Mouse (Mus musculus): ENCODE data around the gene Gm815.

Gm815 gene

DNA sequence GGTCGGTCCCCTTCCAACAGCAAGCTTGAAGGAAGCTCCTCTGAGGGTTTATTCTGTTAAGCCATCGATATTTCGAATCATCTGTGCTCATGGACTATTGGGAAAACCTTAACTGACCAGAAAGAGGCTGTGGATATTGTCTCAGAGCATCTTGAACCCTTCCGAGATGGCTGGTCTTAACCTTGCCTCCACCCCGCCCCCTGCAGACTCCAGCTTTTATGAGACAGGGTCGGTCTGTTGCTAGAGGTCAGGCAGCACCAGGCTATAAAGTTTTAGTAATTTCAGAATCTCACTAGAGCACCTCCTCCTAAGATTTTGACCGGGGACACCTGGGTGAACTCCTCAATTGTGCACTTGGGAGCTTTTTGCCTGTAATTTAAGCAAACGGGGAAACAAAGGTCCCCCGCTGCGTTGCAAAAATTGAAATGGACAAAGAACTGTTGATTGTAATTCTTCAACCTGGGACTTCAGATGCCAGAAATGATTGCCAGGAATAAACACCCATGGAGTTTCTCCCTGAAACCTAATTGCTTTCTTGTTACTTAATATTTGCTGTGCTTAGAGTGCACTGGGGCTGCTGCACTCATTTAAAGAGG, 8.4 kb upstream of the Gm815 start:
- in situ Hi-C loops (cut with MboI, MseI) = no loop called here

DNA sequence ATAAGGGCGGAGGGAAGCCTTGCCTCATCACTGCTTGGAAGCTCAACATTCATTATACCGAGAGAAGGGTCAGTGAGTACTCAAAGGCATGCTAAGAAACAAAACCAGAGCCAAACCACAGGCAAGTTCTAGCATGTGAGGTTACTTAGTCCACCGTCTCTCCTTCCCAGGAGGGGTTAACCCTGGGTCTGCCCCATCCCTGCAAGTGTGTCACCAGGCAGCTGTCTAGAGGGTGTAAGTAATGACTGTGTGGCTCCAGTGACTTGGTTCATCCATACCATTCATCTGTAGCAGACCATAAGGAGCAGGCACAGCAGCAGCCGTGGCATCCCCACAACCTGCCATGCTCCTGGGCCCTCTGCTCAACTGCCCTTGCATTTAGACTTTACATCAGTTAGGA, 5.8 kb upstream of the Gm815 start:
- in situ Hi-C loops (cut with MboI, MseI) = no loop called here

DNA sequence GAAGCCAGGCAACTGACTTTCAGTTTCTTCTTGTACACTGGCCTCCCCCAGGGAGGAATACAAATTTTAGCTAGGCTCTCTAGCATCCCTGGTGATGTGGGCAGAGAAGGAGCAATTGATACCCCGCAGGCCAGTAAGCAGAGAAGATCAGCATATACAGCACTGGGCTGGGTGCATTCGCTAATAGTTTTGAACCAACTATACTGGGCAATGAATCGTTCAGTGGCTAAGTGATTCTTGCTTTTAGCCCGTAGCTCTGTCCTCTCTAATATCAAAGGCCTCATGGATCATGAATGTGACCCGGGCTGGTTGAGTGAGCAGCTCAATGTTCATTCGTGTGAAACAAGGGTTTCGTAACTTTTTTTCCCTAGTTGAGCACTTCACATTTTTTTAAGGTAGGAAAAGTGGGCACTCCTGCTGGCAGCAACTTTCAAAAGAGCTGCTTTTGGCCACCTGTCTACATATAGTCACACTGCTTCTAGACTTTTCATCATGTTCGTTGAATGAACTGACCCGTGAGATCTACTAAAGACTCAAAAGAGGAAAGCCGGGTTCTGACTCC, 3.7 kb upstream of the Gm815 start:
- in situ Hi-C loops (cut with MboI, MseI) = no loop called here

DNA sequence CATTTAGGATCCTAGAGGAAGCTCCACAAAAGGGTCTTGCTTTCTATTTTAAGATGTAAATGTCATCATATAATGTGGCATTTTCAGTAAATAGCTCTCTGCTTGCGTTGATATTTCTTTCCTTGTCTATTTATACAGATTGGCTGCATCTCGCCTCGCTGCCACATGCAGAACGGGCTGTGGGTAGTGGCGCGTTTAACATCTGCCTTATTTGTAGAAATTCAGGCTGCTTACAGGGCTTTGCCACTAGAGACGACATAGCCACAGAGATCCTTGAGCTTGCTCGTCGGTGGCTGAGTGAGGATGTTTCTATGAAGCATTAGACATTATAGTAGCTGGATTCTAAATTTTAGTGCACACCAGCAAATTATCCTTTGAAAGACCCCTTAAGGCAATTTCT, 2.5 kb downstream of the Gm815 start:
- in situ Hi-C loops (cut with MboI, MseI) = no loop called here

DNA sequence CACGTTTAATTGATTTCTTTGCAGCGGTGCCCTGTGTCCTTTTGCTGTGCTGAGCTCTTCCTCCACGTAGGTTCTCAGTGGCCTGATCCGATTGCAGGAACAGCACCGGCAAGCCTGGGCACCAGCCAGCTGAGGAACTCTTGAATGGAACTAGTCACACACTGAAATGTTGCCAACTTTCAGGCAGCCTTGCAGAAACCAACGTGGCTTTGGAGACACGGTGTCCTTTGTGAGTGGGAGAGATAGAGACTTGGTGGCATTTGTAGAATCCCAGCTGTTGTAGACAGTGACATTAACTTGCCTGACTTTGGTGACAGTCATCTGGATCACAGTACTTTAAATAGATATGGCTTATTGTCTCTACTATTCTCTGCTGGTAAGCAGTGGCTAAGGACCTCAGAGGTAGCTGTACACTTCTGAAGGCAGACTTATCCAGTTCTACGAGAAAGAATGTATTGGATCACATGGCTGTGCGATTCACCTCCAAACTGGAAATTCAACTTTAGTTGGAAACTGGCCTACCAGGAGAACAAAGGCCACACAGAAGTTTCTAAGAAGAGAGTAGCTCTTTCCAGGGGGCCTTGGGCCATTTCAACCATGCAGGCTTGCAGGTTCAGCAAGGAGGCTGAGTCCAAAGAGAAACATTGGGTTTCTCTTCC, 5.8 kb downstream of the Gm815 start:
- in situ Hi-C loops (cut with MboI, MseI) = no loop called here

DNA sequence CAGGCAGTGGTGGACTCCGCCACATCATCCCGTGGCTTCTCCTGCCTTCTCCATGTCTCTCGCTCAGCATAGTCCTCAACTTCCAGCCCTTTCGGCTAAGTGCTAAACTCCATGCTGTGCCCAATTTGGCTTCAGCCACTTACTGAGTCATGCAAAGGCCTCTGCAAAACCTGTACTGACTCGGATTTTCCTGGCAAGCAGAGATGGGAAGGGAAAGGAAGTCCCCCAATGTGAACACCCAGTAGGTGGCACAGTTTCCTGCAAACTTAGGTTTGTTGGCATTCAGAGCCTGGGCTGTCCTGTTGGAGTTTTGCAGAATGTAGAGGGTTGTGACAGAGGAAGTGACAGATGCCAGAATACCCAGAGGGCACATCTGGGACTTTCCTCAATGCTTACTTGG, 7.2 kb downstream of the Gm815 start:
- in situ Hi-C loops (cut with MboI, MseI) = no loop called here

DNA sequence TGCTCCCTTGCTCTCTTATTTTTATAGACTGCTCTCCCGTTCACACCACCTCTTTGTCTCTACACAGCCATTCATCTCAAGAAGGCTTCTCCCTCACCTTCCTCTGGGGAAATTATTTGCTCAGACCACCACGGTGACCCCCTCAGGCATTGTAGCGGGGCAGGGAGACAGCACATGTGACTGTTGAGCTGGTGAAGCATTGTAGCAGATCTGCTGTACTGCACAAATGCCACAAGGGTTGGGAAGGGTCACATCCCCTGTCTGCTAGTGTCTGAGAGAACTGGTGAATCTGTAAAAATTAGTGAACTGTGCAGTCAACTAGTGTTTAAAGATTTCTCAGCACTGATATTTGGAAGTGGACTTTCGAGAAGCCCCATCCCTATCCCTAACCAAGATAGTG, 16.5 kb downstream of the Gm815 start:
- in situ Hi-C loops (cut with MboI, MseI) = no loop called here

DNA sequence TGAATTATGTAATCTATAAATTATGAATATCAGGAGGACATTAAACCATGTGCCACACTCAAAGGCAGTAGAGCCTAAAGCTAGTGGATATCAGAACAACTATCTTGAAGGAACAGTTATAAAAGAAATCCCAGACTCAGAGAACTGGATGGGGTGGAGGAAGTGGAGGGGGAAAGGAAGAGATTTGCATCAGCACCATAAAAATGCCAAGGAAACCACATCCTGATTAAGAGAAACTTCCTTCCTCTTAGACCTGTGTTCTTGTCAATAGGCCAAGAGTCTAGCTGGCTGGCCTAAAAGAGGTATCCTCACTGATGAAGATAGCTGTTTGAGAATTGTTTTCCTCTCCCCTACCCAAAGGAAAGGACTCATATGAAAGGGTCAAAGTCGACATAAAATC, 28.6 kb downstream of the Gm815 start:
- in situ Hi-C loops (cut with MboI, MseI) = no loop called here

DNA sequence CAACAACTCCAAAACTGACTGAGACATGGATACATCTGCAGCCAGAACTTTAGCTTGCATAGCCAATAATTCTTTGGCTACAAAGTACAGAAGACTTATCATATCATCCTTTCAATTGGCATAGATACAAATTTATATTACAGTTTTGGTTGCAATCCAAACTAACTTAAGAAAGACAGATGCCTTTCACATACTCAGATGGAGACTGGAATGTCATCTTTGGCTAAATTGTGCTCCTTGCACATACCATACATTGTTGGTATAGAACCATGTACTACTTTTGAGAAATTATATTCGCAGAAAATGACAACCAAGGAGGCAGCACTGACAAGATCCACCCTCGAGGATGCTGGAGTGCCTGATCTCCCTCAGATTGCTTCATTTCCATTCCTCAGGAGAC, 35.1 kb downstream of the Gm815 start:
- in situ Hi-C loops (cut with MboI, MseI) = no loop called here

DNA sequence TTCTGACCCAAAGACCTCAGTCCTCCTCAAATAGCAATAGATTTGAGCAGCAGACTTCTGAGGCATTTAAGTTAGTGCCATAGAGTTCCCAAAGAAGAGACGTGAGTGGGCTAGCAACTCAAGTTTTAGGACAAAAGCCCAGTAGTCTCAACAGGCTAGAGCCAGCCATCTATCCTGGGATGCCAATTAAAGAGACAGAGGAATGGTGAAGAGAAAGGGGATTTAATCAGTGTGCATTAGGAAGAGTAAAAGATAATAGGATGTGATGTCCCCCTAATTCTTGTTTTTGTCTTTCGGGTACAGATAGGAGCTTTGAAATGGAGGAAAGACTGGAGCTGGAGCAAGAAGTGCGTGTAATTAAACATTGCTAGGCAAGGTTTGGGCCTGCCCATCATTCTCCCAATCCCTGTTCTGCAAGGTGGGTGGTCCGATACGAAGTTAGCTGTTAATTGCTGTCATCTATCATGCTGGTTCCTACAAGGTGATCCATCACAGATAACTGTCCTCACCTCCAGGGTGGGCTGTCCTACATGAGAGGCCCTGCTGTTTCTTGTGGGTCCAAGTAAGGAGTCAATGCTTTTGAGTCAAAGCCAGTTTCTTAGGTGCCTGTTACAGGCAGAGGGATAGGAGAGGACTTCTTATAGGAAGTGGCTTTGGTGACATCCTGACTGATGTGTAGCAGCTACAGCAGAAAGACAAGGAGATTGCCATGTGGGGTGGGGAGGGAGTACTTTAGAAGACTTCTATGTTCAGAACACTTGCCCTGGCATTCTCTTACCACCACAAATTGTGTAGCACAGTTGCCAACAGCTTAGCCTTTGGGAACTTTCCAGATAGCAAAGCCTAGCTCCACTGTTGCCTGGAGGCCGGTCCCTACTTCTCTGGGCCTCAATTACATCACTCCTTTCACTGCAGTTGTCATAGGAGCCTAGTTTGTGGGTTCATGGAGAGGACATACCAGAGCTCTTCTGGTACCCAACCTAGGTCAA, 44.9 kb downstream of the Gm815 start:
- in situ Hi-C loops (cut with MboI, MseI) = no loop called here

DNA sequence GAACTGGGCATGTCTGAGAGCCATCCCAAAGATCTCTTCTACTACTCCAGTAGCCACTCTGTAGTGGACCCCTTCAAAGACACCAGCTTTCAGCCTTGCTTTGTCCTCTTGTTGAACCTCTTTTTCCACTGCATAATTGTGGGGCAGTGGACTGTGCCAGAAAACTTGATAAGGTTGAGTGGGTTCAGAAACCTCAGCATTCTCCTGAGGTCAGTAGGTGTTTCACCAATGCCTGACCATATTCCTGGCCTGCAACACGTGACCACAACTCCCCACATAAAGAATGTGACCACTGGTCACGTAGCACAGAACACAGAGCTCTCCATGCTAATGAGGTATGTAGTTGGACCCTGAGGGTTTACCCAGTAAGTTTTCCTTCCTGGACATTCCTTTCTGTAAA, 48.5 kb downstream of the Gm815 start:
- in situ Hi-C loops (cut with MboI, MseI) = no loop called here
